Mouse (Mus musculus) fibroblast of lung, adult 2 months (primary cell): ENCODE measurements around the gene 1700020L24Rik.

ENCODE experiments used
- DNase-seq: peaks from one replicate; pipeline ENCODE4 v3.0.0-alpha.2; 2011; ENCODE audit warnings: low read depth

Gene 1700020L24Rik

GRCm38 (mm10) chr11:83437377-83437776 is at the start of gene 1700020L24Rik:
TSS of gene 1700020L24Rik (plus strand) at chr11:83437677.
- no peak for DNase-seq

DNA sequence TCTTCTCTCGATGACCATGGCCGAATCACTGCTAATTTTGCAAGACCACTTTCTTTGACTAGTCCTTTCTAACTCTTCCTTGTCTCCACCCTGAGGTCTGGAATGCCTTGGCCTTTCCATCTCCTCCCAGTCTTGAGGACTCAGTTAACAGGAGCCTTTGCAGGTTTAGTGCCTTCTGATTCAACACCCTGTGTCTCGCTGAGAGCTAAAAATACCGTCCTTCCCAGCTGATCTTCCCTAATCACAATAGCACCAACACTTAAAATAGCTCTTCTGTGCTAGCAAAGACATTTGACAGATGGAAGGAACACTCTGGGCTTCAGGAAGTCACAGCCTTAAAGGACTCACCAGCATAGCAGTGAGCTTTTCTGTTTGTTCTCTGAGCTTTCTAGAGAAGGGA is 44.4 kb upstream of the 1700020L24Rik start:
- no peak for DNase-seq

DNA sequence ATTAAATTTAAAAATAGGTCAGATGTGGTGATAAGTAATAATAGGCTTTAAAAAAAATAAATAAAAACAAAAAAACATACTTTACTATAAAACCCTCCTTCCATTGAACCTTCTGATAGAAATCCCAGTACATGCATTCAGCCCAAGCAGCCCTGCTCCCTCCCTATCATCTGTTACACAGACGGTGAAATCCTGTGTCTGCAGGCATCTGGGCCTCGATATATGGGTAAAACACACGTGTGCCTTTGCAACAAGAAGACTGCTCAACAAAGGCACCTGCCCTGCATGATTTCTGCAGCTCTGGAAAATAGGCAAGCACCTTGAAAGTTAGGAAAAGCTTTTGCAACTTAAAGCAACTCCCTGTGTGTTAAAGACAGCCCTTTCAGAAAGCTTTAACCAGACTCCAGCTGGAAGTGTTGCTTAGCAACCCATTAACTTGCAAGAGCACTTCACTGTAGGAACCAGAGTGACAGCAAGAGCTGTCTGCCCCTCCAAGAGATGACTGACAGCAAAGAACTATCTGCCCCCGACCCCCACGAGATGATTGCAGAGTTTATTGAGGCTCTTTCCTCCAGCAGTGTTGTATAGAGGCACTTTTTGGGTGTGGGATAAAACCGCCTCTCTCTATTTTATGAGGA is 42.6 kb upstream of the 1700020L24Rik start:
- DNase-seq: no peak

DNA sequence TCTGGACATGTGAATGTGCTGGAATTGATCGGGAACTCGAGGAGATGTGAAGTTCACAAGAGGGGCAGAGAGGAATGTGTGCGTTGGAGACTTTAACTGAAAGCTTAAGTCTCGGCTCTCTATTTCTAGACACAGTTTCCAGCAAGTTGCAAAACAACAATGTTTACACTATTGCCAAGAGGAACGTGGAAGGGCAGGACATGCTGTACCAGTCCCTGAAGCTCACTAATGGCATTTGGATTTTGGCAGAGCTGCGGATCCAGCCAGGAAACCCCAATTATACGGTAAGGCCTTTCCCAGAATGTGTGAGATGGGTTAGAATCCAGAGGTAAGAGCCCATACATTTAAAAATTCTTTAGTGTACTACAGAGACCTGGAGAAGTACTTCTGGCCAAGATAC is 39.9 kb upstream of the 1700020L24Rik start:
- DNase-seq: no peak

GRCm38 (mm10) chr11:83398724-83399123 is 38.8 kb upstream of the 1700020L24Rik start:
- DNase-seq: no peak

GRCm38 (mm10) chr11:83403787-83404186 is 33.7 kb upstream of the 1700020L24Rik start:
- no peak for DNase-seq

GRCm38 (mm10) chr11:83406391-83406790 is 31.1 kb upstream of the 1700020L24Rik start:
- no peak for DNase-seq

- no peak for DNase-seq
Measured at GRCm38 (mm10) chr11:83408242-83408641, 29.2 kb upstream of the 1700020L24Rik start.

- DNase-seq: no peak
Measured at GRCm38 (mm10) chr11:83409087-83409754, 28.3 kb upstream of the 1700020L24Rik start, which contains the start of gene Rasl10b. TSS of gene Rasl10b (plus strand) at chr11:83409137.

GRCm38 (mm10) chr11:83409792-83410291 is 27.6 kb upstream of the 1700020L24Rik start:
- no peak for DNase-seq

- DNase-seq: no peak
Measured at GRCm38 (mm10) chr11:83410510-83410909, 27.0 kb upstream of the 1700020L24Rik start.

DNA sequence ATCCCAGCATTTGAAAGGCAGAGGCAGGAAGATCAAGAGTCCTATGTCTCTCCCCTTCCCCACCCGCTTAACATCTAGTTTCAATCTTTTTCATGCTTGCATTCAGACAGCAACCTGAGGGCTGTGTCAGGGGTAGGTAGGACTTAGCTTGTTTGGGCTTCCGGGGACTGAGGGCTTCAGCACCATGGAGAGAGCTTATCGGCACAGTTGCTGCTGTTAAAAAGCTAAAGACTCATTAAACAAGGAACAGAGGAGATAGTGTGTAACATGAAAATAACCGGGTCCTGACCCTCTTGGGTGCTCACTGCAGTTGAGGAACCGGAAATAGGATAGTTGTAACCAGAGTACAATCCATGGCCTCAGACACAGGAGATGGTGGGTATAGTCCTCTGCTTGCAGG is 20.4 kb upstream of the 1700020L24Rik start:
- no peak for DNase-seq

DNA sequence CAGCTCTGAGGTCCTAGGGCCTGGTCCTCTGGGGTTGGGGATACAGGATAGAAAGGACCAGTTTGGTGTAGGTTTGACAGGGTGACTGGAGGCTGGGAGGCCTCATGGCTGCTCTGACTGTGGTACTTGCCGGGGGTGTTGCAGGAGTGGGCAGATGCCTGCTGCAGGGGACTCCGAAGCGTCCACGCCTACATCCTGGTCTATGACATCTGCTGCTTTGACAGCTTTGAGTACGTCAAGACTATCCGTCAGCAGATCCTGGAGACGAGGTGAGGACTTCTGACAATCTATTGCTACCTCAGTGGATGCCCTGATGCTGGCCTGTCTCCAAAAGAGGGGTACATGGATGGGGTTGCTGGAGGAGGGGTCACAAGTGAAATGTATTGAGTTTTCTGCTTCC is 19.8 kb upstream of the 1700020L24Rik start:
- no peak for DNase-seq

GRCm38 (mm10) chr11:83418566-83418965 is 18.9 kb upstream of the 1700020L24Rik start:
- DNase-seq: no peak

GRCm38 (mm10) chr11:83420338-83420737 is 17.1 kb upstream of the 1700020L24Rik start:
- no peak for DNase-seq

GRCm38 (mm10) chr11:83421305-83421704 is 16.2 kb upstream of the 1700020L24Rik start:
- no peak for DNase-seq

GRCm38 (mm10) chr11:83424681-83425080 is 12.8 kb upstream of the 1700020L24Rik start:
- DNase-seq: no peak

DNA sequence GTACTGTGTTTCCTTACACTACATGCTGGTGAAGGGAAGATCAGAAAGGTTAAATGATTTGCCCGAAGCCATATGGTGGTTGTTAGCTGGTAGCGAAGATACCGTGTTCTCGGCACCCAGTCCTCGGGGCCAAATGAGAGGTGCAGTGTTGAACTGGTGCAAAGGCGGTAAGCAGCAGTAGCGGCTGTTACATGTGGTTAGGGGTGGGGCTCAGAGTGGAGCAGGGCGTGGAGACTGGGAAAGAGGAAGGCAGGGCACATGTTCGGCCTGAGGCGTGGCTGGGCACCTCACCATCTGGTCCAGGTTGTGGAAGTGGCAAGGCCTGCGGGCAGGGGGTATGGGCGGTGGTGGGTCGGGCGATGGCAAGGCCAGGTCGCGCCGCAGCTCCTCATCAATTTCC is 10.5 kb upstream of the 1700020L24Rik start:
- no peak for DNase-seq

- DNase-seq: no peak
Measured at GRCm38 (mm10) chr11:83429355-83429754, 8.1 kb upstream of the 1700020L24Rik start, which contains the start of gene Gas2l2. TSS of gene Gas2l2 (minus strand) at chr11:83429455.

DNA sequence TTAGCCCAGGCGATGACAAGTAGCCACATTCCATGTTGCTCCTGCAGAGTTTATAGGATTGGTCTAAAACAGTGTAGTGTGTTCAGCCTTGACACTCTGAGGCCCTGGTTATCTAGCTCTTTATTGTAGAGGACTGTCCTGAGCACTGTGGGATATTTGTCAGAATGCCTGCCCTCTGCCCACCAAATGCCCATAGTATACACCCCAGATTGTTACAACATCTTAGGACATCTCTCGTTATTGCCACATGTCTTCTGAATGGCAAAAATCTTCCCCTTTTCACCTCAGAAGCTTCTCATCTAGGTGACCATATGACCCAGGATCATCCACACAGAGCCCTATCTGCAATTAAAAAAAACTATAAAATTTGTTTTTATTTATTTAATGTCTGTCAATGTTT is 4.9 kb upstream of the 1700020L24Rik start:
- no peak for DNase-seq

- DNase-seq: no peak
Measured at GRCm38 (mm10) chr11:83439426-83440060, 2.1 kb downstream of the 1700020L24Rik start.

- no peak for DNase-seq
Measured at GRCm38 (mm10) chr11:83440081-83441064, 2.9 kb downstream of the 1700020L24Rik start.
